Mouse (Mus musculus): ENCODE measurements around the gene Hmgb1.

GRCm38 (mm10) chr5:149179826-149180225, 4.5 kb downstream of the Hmgb1 start:
- TF ChIP-seq SMC3 (IDR thresholded peaks at IDR 0.05; ENCODE audit: low read depth, low read length) (no peak), POLR2AphosphoS2 (IDR thresholded peaks at IDR 0.05; ENCODE audit: low read depth, low read length) (no peak), CTCF (conservative IDR thresholded peaks at IDR 0.05 in 1 of 2, IDR thresholded peaks at IDR 0.05 in 1 of 2; ENCODE audit: low read depth in 2 of 2, low read length in 2 of 2) (no peak), TCF12 (IDR thresholded peaks at IDR 0.05; ENCODE audit: low read depth, low read length) (no peak), GABPA (IDR thresholded peaks at IDR 0.05; ENCODE audit: insufficient replicate concordance, low read depth, low read length) (no peak), ELF1 (IDR thresholded peaks at IDR 0.05; ENCODE audit: low read depth, low read length) (no peak), E2F4 (IDR thresholded peaks at IDR 0.05; ENCODE audit: insufficient replicate concordance, low read depth, low read length) (no peak), CHD2 (IDR thresholded peaks at IDR 0.05; ENCODE audit: low read length) (no peak), ZMIZ1 (IDR thresholded peaks at IDR 0.05; ENCODE audit: low read depth, low read length) (no peak)

All from CH12.LX (cell line).